Mouse (Mus musculus) testis, postnatal 10 days (tissue): Measurements from ENCODE around the gene Tmem160.

ENCODE experiments used
- DNase-seq: peaks from one replicate; pipeline ENCODE4 v3.0.0; 2021; ENCODE audit warnings: low spot score

Tmem160 gene

GRCm38 (mm10) chr7:16441241-16441640 is 11.3 kb upstream of the Tmem160 start:
- DNase-seq = no peak

DNA sequence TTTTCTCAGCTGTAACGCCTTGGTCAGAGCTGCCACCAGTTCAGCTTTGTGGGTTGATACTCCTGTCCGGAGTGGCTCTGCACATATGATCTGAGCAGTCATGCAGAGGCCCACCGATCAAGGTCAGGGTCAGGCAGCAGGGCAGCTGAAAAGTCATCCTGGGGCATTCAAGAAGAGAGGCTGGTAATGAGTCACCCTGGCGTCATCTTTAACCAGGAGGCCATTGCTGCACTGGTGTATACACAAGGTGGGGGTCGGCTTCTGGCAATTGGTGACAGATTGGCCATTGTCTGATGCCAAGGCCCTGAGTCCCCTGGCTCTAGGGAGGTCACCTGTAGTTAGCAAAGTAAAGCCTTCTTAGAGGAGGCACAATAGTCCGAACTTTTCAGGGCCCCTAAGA is 923 bp upstream of the Tmem160 start:
- no peak for DNase-seq

- DNase-seq = no peak
Measured at GRCm38 (mm10) chr7:16453118-16453711, 636 bp downstream of the Tmem160 start.

DNA sequence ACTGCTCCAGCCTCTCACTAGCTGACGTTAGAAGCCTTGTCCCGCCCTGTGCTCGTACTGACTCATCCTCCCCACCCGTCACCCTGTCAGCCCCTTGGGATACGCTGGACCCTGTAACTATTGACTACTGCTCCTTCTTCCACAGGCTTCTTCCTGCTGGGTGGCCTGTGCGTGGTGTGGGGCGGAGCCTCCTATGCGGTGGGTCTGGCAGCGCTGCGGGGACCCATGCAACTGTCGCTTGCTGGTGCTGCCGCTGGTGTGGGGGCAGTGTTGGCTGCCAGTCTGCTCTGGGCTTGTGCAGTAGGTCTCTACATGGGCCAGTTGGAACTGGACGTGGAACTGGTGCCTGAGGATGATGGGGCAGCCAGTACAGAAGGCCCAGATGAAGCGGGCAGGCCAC is 2.4 kb downstream of the Tmem160 start:
- no peak for DNase-seq

GRCm38 (mm10) chr7:16456289-16456688 is 3.7 kb downstream of the Tmem160 start:
- no peak for DNase-seq

DNA sequence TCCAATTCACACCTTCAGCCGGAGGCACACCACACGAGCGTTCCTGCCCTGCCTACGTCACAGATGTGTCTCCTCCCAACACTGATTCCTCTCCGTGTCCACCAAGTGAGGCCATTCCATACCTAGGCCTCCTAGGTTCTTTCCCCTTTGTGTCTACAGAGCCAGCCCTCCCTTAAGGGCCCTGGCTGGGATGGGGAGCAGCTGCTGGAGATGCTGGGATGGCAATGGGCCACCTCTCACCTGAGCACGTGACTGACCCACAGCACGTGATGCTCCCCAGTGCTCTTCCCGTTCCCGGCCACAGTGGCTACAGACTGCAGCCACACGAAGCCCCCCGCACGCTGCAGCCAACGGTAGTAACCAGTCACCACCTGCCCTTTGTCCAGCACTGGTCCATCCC is 8.0 kb downstream of the Tmem160 start:
- no peak for DNase-seq

DNA sequence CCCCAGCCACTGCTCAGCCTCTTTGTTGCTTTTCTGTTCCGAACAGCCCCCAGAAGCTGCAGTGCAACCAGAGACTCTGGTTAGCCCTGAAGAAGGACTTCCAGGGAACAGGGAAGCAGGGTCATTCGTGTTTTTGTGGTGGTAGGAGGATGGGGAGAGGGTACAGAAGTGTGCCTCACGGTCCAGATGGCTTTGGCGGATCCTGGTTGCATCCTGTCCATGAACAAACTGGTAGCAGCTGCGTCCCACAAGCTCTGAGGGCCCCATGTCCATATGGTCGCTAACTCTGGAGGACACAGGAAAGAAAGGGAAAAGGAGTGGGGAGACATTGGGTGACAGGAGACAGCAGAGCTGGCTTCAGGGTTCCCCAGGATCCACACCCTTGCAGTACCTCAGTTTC is 8.6 kb downstream of the Tmem160 start:
- DNase-seq = no peak

DNA sequence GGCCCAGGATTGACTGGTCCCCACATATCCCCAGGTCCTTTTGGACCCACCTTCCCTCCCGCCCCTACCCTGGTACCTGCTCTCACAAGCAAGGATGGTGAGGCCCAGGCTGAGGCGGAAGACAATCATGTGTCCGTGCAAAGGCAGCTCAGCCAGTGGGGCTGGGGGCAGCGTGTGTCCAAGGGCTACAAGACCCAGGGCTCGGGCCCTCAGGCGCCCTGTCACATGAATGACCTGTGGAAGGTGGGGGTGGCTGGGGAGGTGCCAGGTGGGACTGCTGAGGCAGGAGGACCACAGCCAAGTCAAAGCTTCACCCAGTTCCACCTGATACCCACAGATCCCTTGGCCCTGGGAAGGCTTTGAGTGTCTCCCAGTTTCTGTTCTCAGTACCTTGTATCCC is 9.1 kb downstream of the Tmem160 start:
- DNase-seq = no peak

- peak; percentile 92 for DNase-seq
Measured at GRCm38 (mm10) chr7:16463214-16463613, 10.6 kb downstream of the Tmem160 start.

DNA sequence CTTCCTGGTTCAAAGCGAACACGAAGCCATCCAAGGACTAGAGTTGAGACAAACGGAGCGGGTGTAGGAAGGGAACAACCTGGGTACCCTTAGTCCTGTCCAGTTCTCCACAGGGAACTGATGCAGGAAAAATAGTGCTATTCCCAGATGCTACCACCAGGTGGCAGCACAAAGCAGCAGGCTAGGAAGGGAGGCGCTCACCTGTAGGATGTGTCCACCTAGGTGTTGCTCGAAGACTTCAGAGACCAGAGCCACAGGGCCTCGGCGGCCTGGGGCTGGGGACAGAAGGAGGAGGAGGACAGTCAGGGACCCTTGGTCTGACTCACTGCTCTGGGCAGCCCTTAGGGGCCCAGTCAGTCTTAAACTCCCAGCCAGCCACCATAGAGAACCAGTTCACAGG is 12.6 kb downstream of the Tmem160 start:
- DNase-seq = peak; percentile 86

- DNase-seq = no peak
Measured at GRCm38 (mm10) chr7:16465568-16465967, 13.0 kb downstream of the Tmem160 start.

- no peak for DNase-seq
Measured at GRCm38 (mm10) chr7:16466565-16466964, 14.0 kb downstream of the Tmem160 start.

GRCm38 (mm10) chr7:16468115-16468514 is 15.5 kb downstream of the Tmem160 start:
- DNase-seq = no peak

GRCm38 (mm10) chr7:16471549-16471948 is 19.0 kb downstream of the Tmem160 start:
- no peak for DNase-seq

DNA sequence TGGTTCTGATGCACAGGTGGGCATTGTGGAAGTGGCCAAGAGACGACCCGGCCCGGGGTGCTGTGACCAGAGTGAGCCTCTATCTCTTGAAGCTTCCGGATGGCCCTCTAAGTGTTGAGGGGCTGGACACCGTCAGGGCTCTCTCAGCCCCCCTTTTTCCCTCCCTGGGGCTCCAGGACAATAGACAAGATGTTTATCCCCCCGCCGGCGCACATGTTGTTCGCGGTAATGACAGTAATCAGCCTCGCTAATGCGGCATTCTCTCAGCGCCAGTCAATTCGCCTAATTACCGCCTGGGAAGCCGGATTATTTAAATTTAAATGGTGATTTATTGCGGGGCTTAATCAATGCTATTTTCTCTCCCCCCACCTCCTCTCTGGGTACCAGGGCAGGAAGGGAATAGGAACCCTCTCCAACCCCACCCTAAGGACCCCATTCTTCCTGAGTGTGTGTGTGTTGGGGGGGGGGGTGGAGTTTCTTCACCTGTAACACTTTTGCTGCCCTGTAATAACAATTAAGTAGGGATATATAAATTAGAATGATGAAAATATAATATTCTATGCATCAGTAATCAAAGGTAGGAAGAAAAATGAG is 19.6 kb downstream of the Tmem160 start:
- DNase-seq = no peak

GRCm38 (mm10) chr7:16473847-16474246 is 21.3 kb downstream of the Tmem160 start:
- DNase-seq = no peak

DNA sequence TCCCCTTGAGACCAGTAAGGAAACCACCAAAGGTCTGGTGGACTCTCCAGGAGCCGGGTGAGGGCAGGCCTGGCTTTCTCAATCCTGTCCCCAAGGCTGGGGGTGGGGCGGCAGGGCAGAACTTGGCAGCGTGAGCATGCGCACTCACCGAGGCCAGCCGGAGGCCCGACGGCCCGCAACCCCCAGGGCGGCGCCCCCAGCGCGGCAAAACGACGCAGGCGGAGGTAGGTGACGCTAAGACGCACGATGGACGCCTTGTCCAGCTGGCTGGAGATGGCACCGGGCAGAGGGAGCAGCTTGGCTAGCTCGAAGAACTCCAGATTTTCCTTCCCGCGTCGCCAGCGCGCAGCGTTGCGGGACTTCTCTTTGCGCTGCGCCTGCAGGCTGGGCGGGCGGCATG is 21.9 kb downstream of the Tmem160 start:
- DNase-seq = peak; percentile 55

DNA sequence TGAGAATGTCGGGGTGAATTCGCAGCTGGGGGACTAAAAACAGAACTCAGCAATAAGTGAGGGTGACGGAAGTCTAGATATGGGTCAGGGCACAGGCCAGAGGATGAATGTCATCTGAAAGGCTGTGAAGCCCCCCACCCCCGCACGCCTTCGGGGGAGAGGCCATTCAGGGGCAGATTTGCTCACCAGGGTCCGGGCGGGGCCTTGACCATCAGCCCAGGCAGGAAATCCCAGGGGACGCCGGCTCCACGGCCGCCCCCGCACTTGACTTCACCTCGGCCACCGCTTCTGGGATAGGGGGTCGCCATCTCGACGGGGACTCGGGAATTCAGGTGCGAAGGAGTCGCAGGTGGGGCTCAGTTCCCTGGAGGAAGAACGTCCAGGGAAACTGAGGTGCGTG is 22.7 kb downstream of the Tmem160 start:
- no peak for DNase-seq

DNA sequence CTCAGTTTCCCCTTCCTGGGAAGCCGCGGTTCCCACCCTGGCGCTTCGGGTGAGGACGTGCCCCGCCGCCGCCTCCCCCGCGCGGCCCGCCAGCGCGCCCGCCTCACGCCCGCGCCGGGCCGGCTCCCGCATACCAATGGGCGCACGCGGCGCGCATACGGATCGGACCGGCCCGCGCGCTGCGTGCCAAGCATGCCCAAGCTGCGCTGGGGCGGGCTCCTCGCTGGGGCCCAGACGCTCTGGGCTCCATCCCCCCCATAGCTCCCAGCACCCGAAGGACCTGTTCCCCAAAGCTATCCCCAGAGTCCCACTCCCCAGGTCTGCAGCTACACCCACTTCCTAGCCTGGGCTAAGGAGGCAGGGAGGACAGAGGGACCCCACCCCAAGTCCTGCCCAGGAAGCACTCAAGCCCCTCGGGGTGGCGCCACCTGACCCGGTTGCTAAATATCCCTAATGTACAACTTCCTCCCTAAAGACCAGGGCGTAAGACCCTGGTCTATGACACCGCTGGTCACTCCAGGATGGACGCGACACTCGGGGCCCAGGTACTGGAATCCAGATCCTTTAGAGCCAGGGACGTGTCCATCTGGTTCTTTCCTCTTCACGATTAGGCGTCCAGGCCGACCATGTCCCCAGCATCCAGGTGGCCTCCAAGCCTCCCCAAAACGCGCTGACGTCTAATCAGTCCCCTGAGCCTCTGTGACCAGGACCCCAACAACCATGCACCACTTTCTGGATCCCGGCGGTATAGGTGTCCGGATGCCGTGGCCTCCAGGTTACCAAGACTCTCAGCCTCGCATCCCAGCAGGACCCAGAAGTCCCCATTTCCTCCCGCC is 23.4 kb downstream of the Tmem160 start:
- DNase-seq = no peak

DNA sequence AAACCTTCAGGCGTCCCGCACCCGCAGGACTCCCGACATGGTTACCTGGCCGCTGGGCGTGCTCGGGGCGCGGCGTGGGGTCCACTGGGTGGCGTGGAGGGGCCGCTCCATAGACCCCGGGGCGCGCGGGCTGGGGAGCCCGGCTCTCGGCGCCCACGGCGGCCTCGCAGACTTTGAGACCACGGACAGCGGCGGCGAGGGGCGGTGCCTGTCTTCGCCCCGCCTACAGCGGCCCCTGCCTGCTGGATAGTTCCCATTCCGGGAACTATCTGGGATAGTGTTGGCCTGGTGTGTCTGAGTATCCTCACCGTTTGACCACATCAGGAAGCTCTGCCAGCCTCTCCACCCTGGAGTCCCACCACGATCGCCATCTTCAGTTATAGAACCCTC is 24.0 kb downstream of the Tmem160 start:
- peak; percentile 66 for DNase-seq

GRCm38 (mm10) chr7:16477628-16478027 is 25.0 kb downstream of the Tmem160 start, which contains the start of gene Npas1:
Gene Npas1, minus strand, starts transcription at chr7:16477728.
- no peak for DNase-seq

GRCm38 (mm10) chr7:16488816-16489215 is 36.2 kb downstream of the Tmem160 start:
- no peak for DNase-seq

GRCm38 (mm10) chr7:16489948-16490347 is 37.4 kb downstream of the Tmem160 start:
- peak; percentile 55 for DNase-seq
